Mouse (Mus musculus) olfactory bulb, adult 2 months (tissue): ENCODE data around the gene Trp53bp2.

Experiments used
- CTCF ChIP-seq: fragments of 200-500 bp; IDR thresholded peaks from 2 replicates; pipeline ENCODE4 v1.5.1; 2012; ENCODE audit warnings: low read depth, mild to moderate bottlenecking, low read length, moderate library complexity; ENCODE audit not compliant: insufficient read depth
- POLR2A ChIP-seq: fragments of 200-500 bp; IDR thresholded peaks from 2 replicates; pipeline ENCODE4 v1.6.1; 2012; ENCODE audit warnings: mild to moderate bottlenecking, low read depth, low read length, moderate library complexity; ENCODE audit not compliant: insufficient read depth

DNA sequence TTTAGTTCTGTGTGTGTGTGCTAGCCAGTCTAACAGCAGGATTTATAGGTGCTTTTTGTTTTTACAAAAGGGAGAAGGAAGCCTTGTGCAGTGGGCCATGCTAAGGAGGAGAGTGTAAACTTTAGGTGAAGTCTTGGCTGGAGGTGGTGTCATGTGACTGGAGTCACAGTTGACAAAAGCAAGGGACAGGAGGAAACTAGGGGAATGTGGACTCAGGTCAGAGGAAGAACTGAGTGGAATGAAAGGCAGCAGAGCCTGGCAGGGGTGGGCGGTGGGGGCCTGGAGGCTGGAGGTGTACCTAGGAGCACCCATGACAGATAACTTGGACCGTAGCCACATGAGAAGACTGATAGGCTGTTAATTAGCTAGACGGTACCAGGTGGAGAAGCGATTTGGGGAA lies 56.3 kb downstream of the Trp53bp2 start:
- TF ChIP-seq CTCF (no peak), POLR2A (no peak)
